Mouse (Mus musculus): ENCODE data around the gene Tbc1d10b.

The Tbc1d10b gene

DNA sequence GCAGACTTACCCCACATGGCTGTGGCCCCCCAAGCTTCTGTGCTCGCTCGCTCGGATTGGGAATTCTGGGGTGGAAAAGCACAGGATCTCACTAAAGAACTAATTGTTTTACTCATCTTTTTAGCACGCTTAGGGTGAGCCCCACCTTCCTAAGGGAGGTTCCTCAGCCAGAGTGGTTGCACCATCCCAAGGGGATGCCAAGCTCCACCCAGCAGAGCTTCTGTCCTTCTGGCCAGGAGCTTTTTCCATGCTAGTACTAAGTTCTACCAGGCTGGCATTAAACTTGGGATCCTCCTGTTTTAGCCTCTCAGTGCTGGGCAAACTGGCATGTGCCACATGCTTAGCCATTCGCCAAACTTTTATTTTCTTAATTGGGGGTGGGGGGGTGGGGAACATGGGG lies 45.7 kb downstream of the Tbc1d10b start:
- DNase-seq (ENCODE audit: low read depth, low spot score): no peak

DNA sequence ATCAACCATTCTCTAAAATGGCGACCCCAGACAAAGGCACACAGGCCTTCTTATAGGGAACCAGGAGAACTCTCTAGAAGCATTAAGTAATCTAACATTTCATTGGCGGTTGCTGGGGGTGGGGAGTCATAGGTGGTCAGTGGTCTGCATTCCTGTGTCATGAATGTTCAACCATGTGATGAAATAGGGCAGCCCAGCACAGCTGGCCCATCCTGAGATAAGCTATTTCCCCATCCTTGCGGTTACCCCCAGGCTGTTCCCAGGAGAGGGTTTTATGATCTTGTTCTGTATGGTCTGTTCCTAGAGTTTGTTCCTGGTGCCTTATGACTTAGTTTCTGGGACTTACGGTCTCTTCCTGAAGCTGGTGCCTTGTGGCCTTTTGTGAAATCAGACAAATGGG lies 50.7 kb downstream of the Tbc1d10b start:
- no peak for DNase-seq (ENCODE audit: low read depth, low spot score)

DNA sequence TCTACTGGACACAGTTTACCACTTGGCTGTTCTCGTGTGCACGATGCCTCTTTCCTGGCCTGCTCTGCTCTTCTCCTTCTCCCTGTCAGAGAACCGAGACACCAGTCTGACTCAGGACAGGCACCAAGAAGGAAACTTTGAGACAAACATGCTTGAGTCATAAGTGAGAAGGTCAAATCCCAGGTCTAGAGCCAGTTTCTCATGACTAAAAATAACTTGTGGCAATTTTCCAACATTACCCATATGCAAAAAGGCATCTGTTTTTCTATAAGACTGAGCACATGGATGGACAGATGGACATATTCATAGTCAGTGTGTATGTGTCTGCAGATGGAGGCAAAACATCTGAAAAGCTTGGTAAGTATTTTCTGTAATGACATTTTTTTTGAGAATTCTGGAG lies 54.8 kb downstream of the Tbc1d10b start:
- DNase-seq (ENCODE audit: low read depth, low spot score): no peak

DNA sequence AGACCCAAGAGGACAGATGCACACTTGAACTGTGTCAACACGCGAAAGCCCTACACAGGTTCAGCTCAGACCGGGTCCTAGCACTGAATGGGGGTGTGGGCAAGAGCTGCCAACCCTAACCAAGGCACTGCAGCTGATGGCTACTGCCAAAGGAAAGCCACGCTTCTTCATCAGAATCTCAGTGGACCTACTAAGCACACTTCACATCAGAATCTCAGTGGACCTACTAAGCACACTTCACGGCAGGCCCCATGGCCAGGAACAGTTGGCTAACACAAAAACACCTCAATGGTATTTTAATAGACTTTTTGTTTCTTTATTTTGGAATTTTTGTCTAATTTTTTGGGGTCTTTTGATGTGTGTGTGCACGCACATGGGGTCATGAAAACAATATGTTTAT lies 55.8 kb downstream of the Tbc1d10b start:
- DNase-seq (ENCODE audit: low read depth, low spot score): no peak

DNA sequence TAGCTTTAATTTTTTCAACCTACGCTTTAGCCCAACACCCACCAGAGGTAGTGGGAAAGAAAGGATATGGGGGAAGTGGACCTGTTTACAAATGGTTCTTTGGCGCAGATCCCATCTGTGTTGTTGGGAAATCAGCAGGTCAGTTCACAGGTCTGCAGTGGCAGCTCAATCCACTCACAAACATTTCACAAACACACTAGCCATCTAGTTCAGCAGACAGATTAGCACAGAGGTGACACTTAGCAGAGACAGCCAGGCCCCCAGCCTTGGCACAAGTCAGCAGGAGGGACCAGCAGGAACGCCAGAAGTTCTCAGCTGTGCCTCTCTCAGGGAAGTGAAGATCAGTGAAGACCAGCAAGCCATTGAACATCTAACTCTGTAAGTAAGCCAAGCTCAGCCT lies 60.4 kb downstream of the Tbc1d10b start:
- no peak for DNase-seq (ENCODE audit: low read depth, low spot score)
